Mouse (Mus musculus) forebrain, embryonic 11.5 days (tissue): ENCODE results near the gene Gm10644. TPM values are rescaled to one million over a fixed set of nuclear protein-coding genes. Genes with fewer than 3 reads are reported as not detected.
A peak's percentile ranks its signal among the peaks of the same experiment; 100 is the strongest.

ENCODE experiments used
- ATAC-seq: fragments of 200-750 bp; cut with Nextera tagmentation; replicated peaks from 2 replicates; pipeline ENCODE4 v1.8.0; 2017; ENCODE audit warnings: moderate TSS enrichment; ENCODE audit not compliant: low FRiP score
- DNase-seq: peaks from one replicate; pipeline ENCODE4 v3.0.0-alpha.2; 2017; ENCODE audit warnings: low spot score
- H3K27ac ChIP-seq: fragments of 300-500 bp; sonication (generic); 2 replicates; pipeline ENCODE4 v1.5.1; 2014; ENCODE audit warnings: low read depth, low read length
- H3K27me3 ChIP-seq: fragments of 300-500 bp; sonication (generic); 2 replicates; pipeline ENCODE4 v1.6.1; 2014; ENCODE audit warnings: mild to moderate bottlenecking, low read length, mixed read lengths; ENCODE audit not compliant: control insufficient read depth, insufficient read depth
- H3K36me3 ChIP-seq: fragments of 300-500 bp; sonication (generic); 2 replicates; pipeline ENCODE4 v1.6.1; 2014; ENCODE audit warnings: mild to moderate bottlenecking, low read length, moderate library complexity, mixed read lengths; ENCODE audit not compliant: control insufficient read depth, insufficient read depth
- H3K4me1 ChIP-seq: fragments of 300-500 bp; sonication (generic); replicated peaks from 2 replicates; pipeline ENCODE4 v1.6.1; 2014; ENCODE audit warnings: low read length, mixed read lengths; ENCODE audit not compliant: control insufficient read depth, insufficient read depth
- H3K4me2 ChIP-seq: fragments of 300-500 bp; sonication (generic); 2 replicates; pipeline ENCODE4 v1.6.1; 2014; ENCODE audit warnings: low read depth, mild to moderate bottlenecking, low read length, moderate library complexity, mixed read lengths; ENCODE audit not compliant: severe bottlenecking
- H3K4me3 ChIP-seq: fragments of 300-500 bp; sonication (generic); 2 replicates; pipeline ENCODE4 v1.5.1; 2014; ENCODE audit warnings: low read depth, low read length
- H3K9ac ChIP-seq: fragments of 300-500 bp; sonication (generic); 2 replicates; pipeline ENCODE4 v1.6.1; 2014; ENCODE audit warnings: low read length
- H3K9me3 ChIP-seq: fragments of 300-500 bp; sonication (generic); 2 replicates; pipeline ENCODE4 v1.6.1; 2016; ENCODE audit warnings: low read length, mixed read lengths; ENCODE audit not compliant: control insufficient read depth
- WGBS: fragments of 180-500 bp; shearing (Covaris S2); extraction: QIAGEN DNeasy Blood & Tissue Kit; methylation state at CpG from one replicate; pipeline ENCODE4 v1.1.7; 2014; 5-methylcytosine and 5-hydroxymethylcytosine counted together
- polyA plus RNA-seq: library from polyadenylated mRNA; unstranded; fragments of >200 nt; fragmentation: Nextera tagmentation; extraction: Ambion mirVana; gene quantifications from 2 replicates; pipeline ENCODE4 v1.2.1, GENCODE M21; 2014

Gm10644 gene
- 0.92 and 1.2 TPM in 2 replicates for polyA plus RNA-seq

DNA sequence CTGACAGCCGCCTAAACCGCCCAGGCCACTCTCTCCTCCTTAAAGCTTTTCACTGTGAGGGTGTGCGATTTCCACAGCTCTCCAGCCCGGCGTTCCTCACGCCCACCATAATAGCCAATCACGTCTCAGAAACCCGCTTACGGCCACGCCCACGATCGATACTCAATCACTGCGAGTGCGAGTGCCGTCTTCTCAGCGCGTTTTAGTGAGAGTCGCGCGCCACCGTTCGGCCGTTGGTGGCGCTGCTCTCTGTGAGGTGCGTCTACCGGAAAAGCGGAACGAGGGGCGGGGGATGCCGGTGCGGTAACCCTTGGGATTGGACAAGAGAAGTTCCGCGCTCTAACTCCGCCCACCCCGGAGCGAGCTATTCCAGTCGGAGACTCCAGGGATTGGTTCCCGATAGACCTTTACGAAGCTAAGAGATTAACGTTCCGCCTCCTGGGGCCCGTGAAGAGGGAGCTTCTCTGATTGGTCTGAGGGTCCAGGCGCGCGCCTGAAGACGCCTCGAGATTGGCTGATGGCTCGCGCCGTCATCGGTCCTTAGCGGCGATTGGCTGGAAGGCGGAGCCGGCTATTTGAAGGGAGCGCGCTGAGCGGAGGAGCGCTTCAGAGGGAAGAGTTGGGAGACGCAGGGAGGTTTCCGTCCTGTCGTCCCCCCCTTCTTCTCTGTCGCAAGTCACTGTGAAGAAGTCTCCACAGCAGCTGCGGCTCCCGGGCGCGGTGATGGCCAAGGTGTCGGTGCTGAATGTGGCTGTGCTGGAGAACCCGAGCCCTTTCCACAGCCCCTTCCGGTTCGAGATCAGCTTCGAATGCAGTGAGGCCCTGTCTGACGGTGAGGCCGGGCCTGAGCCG lies at the start of gene Gm10644, which contains the start of gene Asf1b:
TSS of gene Gm10644 (minus strand) at position 100 of the 852 bp plus-strand sequence.
TSS of gene Asf1b (plus strand) at position 402 of the 852 bp plus-strand sequence.
- ATAC-seq (peak; percentile 99), DNase-seq (peak; percentile 100)
- H3K36me3 ChIP-seq = no peaks in the 10 kb centered on the region; the same call in 1 of the 2 replicates
- H3K4me3 ChIP-seq = peak within 1 kb of the TSS; percentile 72
- H3K27ac ChIP-seq = no peak within 1 kb of the TSS
- H3K27me3 ChIP-seq = no peaks in the 10 kb centered on the region
- H3K9me3 ChIP-seq = no peaks in the 10 kb centered on the region
- peak within 1 kb of the TSS; percentile 74 for H3K9ac ChIP-seq
- WGBS = under 1% methylated on average over 75 of the region's 75 CpGs
- H3K4me2 ChIP-seq = peak within 1 kb of the TSS; percentile 84
- peaks cover 6% of the 10 kb centered on the region; the same call in 1 of the 2 replicates for H3K4me1 ChIP-seq

DNA sequence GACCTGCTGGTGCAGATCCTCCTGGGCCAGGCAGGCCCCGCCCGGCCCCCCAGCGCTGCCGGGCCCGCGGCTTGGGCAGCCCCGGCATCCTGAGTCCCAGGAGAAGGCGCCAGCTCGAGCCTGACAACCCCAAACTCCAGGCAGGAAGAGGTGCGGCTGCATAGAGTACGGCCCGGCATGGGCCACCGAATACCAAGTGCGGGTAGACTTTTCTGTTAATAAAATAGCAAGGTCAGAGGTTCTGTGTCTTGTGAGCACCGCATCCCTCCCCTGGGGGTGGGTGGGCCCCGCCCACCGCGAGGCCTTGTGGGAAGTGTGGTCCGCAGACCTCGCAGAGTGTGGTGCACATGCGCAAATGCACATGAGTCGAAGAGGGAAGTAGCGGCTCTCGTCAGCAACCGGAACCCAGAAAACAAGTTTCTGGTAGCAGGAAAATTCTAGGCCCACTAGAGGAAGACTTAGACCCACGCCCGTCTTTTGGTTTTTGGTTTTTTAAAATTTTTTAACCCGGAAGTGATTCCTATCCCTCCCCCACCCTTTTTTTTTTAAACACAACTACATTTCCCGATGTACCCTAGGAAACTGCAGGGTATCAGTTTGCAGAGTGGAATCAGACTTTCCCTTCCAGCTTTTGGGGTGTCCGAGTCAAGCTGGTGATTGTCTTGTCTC lies 49.7 kb upstream of the Gm10644 start:
- H3K4me3 ChIP-seq = peak overlapping the region; percentile 48
- H3K9ac ChIP-seq = peak overlapping the region; percentile 63
- ATAC-seq (peak; percentile 87), DNase-seq (peak; percentile 93)
- H3K4me2 ChIP-seq = peak overlapping the region; percentile 82
- H3K36me3 ChIP-seq = no peaks in the 10 kb centered on the region; the same call in 1 of the 2 replicates
- H3K4me1 ChIP-seq = peaks cover 11% of the 10 kb centered on the region
- H3K9me3 ChIP-seq = no peaks in the 10 kb centered on the region
- 1% methylated on average over 30 of the region's 30 CpGs for WGBS
- H3K27me3 ChIP-seq = peaks cover 25% of the 10 kb centered on the region
- peak overlapping the region; percentile 46; the same call in 1 of the 2 replicates for H3K27ac ChIP-seq

DNA sequence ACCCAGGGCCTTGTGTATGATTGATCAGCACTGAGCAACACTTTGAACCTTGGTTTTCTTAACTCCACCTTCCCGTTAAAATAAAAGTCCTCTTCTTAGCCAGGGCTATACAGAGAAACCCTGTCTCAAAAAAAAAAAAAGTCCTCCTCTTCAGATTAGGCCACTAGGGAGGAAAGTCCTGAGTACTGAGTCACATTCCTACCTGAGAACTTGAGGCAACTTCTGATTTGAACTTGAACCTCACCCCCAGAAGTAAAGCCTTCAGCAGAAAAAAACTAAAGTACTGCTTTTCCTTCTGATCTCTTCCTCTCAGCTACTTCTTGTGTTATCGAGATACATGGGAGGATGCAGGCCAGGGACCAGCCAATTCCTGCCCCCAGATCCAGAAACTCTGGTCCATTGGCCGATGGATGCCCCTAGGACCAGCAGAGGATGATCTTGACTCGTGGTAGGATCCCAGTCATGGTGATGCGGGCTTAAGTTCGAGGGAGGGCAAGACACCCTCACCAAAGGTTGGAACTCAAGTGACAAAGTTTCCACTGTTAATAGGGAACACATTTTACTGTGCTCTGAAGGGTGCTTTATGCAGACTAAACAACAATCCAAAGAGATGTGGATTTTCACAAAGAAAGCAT lies 48.7 kb upstream of the Gm10644 start:
- H3K4me1 ChIP-seq = peaks cover 18% of the 10 kb centered on the region
- DNase-seq (no peak), ATAC-seq (no peak)
- no peak overlapping the region for H3K27ac ChIP-seq
- H3K9me3 ChIP-seq = no peaks in the 10 kb centered on the region
- H3K4me3 ChIP-seq = no peak overlapping the region
- no peaks in the 10 kb centered on the region; the same call in 1 of the 2 replicates for H3K36me3 ChIP-seq
- 71% methylated on average over 6 of the region's 6 CpGs for WGBS
- no peak overlapping the region for H3K9ac ChIP-seq
- peak overlapping the region; percentile 82 for H3K4me2 ChIP-seq
- H3K27me3 ChIP-seq = peaks cover 26% of the 10 kb centered on the region

DNA sequence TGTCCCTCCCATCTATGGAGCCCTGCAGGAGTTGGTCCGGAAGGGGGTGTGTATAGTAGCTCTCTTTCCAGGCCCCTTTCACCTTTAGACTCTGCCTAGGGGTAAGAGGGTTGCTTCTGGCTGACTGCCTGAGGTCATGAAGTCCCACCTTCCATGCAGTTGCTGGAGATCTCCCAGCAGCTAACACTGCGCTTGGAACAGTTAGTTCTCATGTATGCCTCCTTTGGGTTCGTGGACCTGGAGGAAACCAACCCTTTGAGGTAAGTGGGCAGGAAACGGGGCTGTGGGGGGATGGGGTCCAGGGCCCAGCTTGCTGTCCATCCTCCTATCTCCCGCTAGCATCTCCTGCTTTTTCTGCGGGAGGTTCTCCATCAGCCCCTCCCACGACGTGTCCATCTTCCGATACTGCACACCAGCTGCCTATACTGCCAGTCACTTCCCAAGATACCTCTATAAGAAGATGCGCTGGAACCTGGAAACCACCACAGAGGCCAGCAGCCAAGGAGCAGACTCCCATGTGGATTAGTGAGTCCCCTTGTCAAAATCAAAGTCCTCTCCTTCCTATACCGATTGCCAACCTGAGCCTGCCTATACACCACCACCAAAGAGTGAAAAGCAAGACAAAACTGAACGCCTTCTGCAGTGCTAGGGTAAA lies 48.1 kb upstream of the Gm10644 start:
- no peak overlapping the region for H3K4me3 ChIP-seq

DNA sequence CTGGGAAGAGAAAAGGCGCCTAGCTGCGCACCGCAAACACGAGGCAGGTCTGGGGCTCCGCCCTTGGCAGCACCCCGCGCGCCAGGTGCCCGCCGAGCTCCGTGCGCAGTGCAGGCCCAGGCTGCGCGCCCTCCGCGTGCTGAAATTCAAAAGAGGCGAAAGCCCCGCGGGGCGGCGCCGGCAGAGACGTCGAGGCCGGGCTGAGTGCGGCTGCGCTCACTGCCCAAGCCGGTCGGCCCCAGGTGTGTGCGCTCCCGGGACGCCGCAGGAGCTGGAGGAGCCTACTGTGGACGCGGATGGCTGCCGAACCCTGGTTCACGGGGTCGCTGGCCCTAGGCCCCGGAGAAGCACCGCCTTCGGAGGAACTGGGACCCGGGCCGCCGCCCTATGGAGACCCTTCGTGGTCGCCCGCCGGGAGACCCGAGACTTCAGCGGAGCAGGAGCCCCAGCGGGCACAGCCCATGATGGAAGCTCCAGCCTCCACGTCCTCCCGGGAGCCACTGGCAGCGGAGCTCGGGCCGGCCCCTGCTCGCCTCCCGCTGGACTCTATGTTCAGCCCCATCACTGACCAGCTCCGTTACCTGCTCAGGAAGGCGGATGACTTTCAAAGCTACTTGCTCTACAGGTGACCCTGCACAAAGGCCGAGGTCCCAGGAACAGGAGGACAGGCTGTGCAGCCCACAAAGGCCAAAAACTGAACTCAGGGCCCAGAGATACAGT lies 46.4 kb upstream of the Gm10644 start, which contains the start of gene 1700067K01Rik:
TSS of gene 1700067K01Rik (plus strand) at position 222 of the 720 bp plus-strand sequence.
- H3K9me3 ChIP-seq = no peaks in the 10 kb centered on the region
- H3K9ac ChIP-seq = no peak within 1 kb of the TSS
- no peak within 1 kb of the TSS for H3K27ac ChIP-seq
- H3K36me3 ChIP-seq = no peaks in the 10 kb centered on the region; the same call in 1 of the 2 replicates
- peaks cover 18% of the 10 kb centered on the region for H3K4me1 ChIP-seq
- DNase-seq (peak; percentile 69), ATAC-seq (no peak)
- 14% methylated on average over 61 of the region's 61 CpGs for WGBS
- H3K4me3 ChIP-seq = 0 out of 2 replicates have a peak within 1 kb of the TSS, but pooled peaks have one; percentile 7
- H3K27me3 ChIP-seq = peaks cover 26% of the 10 kb centered on the region
- 0 out of 2 replicates have a peak within 1 kb of the TSS, but pooled peaks have one; percentile 26 for H3K4me2 ChIP-seq

More for the DNA sequence above, 48.1 kb upstream of the Gm10644 start:
- Histone ChIP-seq H3K9me3 (no peaks in the 10 kb centered on the region), H3K4me2 (no peak overlapping the region), H3K4me1 (peaks cover 18% of the 10 kb centered on the region), H3K9ac (no peak overlapping the region), H3K27ac (no peak overlapping the region), H3K36me3 (no peaks in the 10 kb centered on the region; the same call in 1 of the 2 replicates), H3K27me3 (peaks cover 26% of the 10 kb centered on the region)
- DNase-seq = no peak
- 52% methylated on average over 12 of the region's 12 CpGs for WGBS
- ATAC-seq = no peak

DNA sequence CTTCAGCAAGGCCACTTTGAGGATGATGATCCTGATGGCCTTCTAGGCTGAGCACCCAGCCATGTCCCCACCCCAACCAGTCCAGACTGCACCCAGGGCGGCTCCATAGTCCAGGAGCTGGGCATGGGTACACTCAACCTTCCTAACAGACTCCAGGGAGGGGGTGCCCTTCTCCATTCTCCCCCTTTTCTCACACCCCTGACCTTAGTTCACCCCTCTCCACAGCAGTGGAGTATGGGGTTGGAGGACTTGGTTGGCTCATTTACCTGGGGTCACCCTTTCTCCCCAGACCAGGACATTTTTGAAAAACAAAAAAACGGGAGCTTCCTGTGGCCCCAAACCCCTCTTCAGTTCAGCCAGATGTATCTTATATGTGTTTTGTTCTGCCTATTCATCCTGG lies 44.8 kb upstream of the Gm10644 start:
- Histone ChIP-seq H3K9me3 (no peaks in the 10 kb centered on the region), H3K36me3 (no peaks in the 10 kb centered on the region; the same call in 1 of the 2 replicates), H3K27ac (no peak overlapping the region), H3K27me3 (peaks cover 26% of the 10 kb centered on the region), H3K9ac (no peak overlapping the region), H3K4me2 (no peak overlapping the region), H3K4me1 (peaks cover 21% of the 10 kb centered on the region), H3K4me3 (no peak overlapping the region)
- 90% methylated on average over 2 of the region's 2 CpGs for WGBS
- no peak for ATAC-seq
- DNase-seq = no peak

DNA sequence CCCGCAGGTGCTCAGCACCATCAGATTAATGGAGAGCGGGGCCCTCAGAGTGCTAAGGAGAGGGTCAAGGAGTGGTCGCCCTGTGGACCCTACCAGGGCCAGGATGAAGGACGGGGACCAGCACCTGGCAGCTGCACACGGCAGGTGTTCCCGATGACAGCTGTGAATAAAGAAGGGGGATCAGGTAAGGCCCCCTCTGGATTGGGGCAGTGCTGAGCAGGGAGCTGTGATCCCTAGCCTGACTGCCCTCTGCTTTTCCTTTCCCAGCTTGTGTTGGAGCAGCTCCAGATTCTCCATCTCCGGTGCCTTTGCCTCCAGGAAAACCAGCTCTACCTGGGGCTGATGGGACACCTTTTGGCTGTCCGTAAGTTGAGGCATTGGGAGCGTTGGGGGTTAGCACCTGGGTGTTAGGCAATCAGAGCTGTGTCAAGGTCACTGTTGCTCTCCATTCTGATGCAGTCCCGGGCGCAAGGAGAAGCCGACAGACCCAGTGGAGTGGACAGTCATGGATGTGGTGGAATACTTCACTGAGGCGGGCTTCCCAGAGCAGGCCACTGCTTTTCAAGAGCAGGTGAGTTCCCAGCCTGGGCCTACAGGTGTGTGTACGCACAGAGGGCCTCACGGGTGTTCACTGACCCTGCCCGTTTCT lies 44.2 kb upstream of the Gm10644 start:
- Histone ChIP-seq H3K27ac (no peak overlapping the region), H3K36me3 (no peaks in the 10 kb centered on the region; the same call in 1 of the 2 replicates), H3K4me2 (peak overlapping the region; percentile 77), H3K27me3 (peaks cover 26% of the 10 kb centered on the region), H3K4me1 (peaks cover 18% of the 10 kb centered on the region), H3K9ac (peak overlapping the region; percentile 68), H3K4me3 (peak overlapping the region; percentile 66), H3K9me3 (no peaks in the 10 kb centered on the region)
- 67% methylated on average over 16 of the region's 16 CpGs for WGBS
- ATAC-seq (no peak), DNase-seq (no peak)
